Mouse (Mus musculus) limb, embryonic 13.5 days (tissue): Measurements from ENCODE around the gene Mef2b. TPM values are rescaled to one million over a fixed set of nuclear protein-coding genes. Genes with fewer than 3 reads are reported as not detected.

Experiments used
- ATAC-seq: fragments of 200-750 bp; cut with Nextera tagmentation; 2 replicates; pipeline ENCODE4 v1.8.0; 2017; ENCODE audit warnings: low read depth, moderate number of reproducible peaks, moderate TSS enrichment; ENCODE audit not compliant: low FRiP score
- H3K27ac ChIP-seq: fragments of 300-500 bp; sonication (generic); 2 replicates; pipeline ENCODE4 v1.5.1; 2015; ENCODE audit warnings: inconsistent platforms, mild to moderate bottlenecking, moderate library complexity
- H3K27me3 ChIP-seq: fragments of 300-500 bp; sonication (generic); 2 replicates; pipeline ENCODE4 v1.6.1; 2015; ENCODE audit warnings: mild to moderate bottlenecking, inconsistent platforms
- H3K36me3 ChIP-seq: fragments of 300-500 bp; sonication (generic); 2 replicates; pipeline ENCODE4 v1.6.1; 2015; ENCODE audit warnings: inconsistent platforms, mild to moderate bottlenecking, moderate library complexity
- H3K4me1 ChIP-seq: fragments of 300-500 bp; sonication (generic); 2 replicates; pipeline ENCODE4 v1.6.1; 2015; ENCODE audit warnings: inconsistent platforms
- H3K4me2 ChIP-seq: fragments of 300-500 bp; sonication (generic); replicated peaks from 2 replicates; pipeline ENCODE4 v1.6.1; 2015; ENCODE audit warnings: inconsistent platforms, mild to moderate bottlenecking, moderate library complexity
- H3K4me3 ChIP-seq: fragments of 300-500 bp; sonication (generic); 2 replicates; pipeline ENCODE4 v1.5.1; 2015; ENCODE audit warnings: moderate library complexity, mild to moderate bottlenecking, inconsistent platforms
- H3K9ac ChIP-seq: fragments of 300-500 bp; sonication (generic); 2 replicates; pipeline ENCODE4 v1.6.1; 2015; ENCODE audit warnings: mild to moderate bottlenecking, inconsistent platforms
- H3K9me3 ChIP-seq: fragments of 300-500 bp; sonication (generic); 2 replicates; pipeline ENCODE4 v1.6.1; 2016; ENCODE audit warnings: inconsistent platforms
- WGBS: fragments of 180-500 bp; shearing (Covaris S2); methylation state at CpG from one replicate; pipeline ENCODE4 v1.1.7; 2015; 5-methylcytosine and 5-hydroxymethylcytosine counted together
- polyA plus RNA-seq: library from polyadenylated mRNA; unstranded; fragments of >200 nt; fragmentation: Nextera tagmentation; extraction: Ambion mirVana; gene quantifications from 2 replicates; pipeline ENCODE4 v1.2.1, GENCODE M21; 2015

The Mef2b gene
- polyA plus RNA-seq, 1 experiment from 2014 or later = 0.38 TPM

DNA sequence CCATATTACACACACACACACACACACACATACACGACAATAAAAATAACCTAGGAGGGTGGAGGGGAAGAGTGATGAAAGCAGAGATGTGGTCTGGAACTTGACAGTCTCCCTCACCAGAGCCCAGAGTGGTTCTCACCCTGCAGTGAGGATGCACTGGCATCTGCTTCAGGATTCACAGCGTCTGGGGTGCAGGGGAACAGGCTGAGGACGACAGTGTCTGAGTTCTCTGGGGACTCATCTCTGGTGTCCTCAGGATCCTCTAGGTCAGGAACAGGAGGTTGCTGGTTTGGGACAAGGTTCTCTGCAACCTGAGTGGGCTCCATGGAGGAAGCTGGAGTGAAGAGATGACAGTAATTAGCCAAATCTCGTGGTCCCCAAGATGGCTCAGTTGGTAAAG lies 1.6 kb upstream of the Mef2b start:
- no peak overlapping the region for H3K27ac ChIP-seq
- no peak for ATAC-seq
- WGBS = 75% methylated on average over 4 of the region's 4 CpGs
- H3K36me3 ChIP-seq = peaks cover 51% of the 10 kb centered on the region
- H3K9me3 ChIP-seq = no peaks in the 10 kb centered on the region
- peak overlapping the region; percentile 89 for H3K4me3 ChIP-seq
- H3K4me2 ChIP-seq = peak overlapping the region; percentile 74
- no peaks in the 10 kb centered on the region for H3K27me3 ChIP-seq
- H3K4me1 ChIP-seq = peaks cover 21% of the 10 kb centered on the region
- H3K9ac ChIP-seq = peak overlapping the region; percentile 72

DNA sequence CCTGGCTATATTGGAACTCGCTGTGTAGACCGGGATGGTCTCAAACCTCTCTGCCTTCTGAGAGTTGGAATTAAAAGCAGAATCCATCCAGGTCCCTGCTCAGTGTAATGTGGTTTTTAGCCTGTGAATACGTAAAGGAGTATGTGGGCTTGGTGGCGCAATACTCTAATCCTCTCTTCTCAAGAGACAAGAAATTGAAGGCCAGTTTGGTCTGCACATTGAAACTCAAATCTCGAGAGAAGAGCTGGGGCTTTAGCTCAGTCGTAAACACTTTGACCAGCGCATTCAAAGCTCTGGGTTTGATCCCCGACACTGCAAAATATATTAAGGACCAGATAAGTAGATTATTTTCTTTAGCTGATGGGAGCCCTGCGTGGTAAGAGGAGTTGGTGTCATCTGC lies 470 bp downstream of the Mef2b start:
- Histone ChIP-seq H3K4me2 (peak overlapping the region; percentile 88), H3K4me3 (peak overlapping the region; percentile 89), H3K9me3 (no peaks in the 10 kb centered on the region), H3K36me3 (peaks cover 50% of the 10 kb centered on the region), H3K9ac (peak overlapping the region; percentile 86), H3K27me3 (no peaks in the 10 kb centered on the region), H3K4me1 (peaks cover 21% of the 10 kb centered on the region), H3K27ac (peak overlapping the region; percentile 83)
- WGBS = 7% methylated on average over 9 of the region's 9 CpGs
- ATAC-seq = no peak

DNA sequence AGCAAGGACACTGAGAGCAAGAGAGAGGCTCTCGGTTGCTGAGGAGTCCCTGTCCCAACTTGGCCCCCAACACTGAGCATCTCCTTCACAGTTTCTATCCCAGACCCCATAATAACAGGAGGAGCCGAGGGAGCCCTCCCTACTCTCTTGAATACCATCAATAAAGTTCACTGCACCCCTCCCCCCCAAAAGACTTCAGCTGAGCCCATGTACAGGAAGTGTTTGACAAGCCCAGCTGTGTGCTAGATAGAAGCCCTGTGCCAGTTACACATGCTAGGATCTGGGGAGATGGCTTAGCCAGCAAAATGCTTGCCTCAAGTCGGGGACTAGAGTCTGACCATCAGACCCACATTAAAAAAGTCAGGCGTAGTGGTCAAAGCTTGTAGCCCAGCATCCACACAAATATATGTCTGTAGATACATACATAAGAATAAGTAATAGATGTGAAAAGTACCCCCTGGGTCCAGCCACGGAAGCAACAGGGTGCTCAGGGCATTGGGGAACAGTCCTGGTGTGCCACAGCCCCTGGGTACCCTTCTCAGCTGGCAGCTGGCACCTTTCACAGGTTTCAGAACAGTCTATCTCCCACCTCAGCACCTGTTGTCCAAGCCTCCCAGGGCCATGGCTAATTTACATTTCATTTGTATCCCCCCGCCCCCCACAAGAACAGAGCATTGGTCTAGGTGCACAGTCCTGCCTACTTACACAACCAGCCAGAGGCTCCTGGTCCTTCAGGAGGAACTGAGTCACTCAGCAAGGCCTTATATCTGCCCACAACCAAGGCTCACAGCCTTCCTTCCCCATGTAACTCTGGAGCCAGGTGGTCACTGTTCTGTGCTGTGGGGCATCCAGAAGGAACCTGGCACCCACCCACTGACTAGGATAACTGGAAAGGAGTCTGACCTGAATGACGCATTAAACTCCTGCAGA lies 8.4 kb downstream of the Mef2b start:
- WGBS = 86% methylated on average over 7 of the region's 7 CpGs
- no peaks in the 10 kb centered on the region for H3K9me3 ChIP-seq
- no peak overlapping the region for H3K27ac ChIP-seq
- no peak for ATAC-seq
- H3K27me3 ChIP-seq = peaks cover 9% of the 10 kb centered on the region; the same call in 1 of the 2 replicates
- peaks cover 43% of the 10 kb centered on the region for H3K36me3 ChIP-seq
- H3K9ac ChIP-seq = no peak overlapping the region
- peaks cover 10% of the 10 kb centered on the region for H3K4me1 ChIP-seq
- H3K4me2 ChIP-seq = no peak overlapping the region
- no peak overlapping the region for H3K4me3 ChIP-seq

DNA sequence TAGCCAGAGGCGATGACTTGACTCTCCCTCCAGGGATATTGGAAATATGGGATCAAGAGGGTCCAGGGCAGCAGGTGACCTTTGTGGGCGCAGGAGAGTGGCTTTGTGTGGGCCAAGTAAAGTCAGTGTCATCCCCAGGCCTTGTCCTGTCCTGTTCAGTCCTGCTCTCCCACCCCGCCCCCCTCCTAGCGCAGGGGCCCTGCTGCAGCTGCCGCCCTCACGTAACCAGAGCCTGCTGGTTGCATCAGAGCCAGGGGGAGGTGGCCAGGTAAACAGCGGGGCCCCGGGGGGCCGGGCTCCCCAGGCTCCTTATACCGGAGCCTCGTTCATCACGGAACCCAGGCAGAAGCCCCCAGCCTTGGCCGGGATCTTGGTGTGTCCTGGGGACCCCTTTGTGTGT lies 10.6 kb downstream of the Mef2b start:
- Histone ChIP-seq H3K27me3 (peaks cover 12% of the 10 kb centered on the region), H3K9ac (0 out of 2 replicates have a peak overlapping the region, but pooled peaks have one; percentile 10), H3K27ac (no peak overlapping the region), H3K4me2 (peak overlapping the region; percentile 35), H3K36me3 (peaks cover 21% of the 10 kb centered on the region), H3K9me3 (no peaks in the 10 kb centered on the region), H3K4me3 (peak overlapping the region; percentile 5; the same call in 1 of the 2 replicates), H3K4me1 (peaks cover 10% of the 10 kb centered on the region)
- ATAC-seq = peak; percentile 33; the same call in 1 of the 2 replicates
- 16% methylated on average over 13 of the region's 13 CpGs for WGBS

GRCm38 (mm10) chr8:70152537-70153257 lies 13.2 kb downstream of the Mef2b start:
- H3K36me3 ChIP-seq = no peaks in the 10 kb centered on the region
- H3K4me3 ChIP-seq = peak overlapping the region; percentile 10
- peaks cover 16% of the 10 kb centered on the region for H3K27me3 ChIP-seq
- H3K9ac ChIP-seq = 0 out of 2 replicates have a peak overlapping the region, but pooled peaks have one; percentile 19
- no peaks in the 10 kb centered on the region for H3K9me3 ChIP-seq
- 10% methylated on average over 18 of the region's 22 CpGs for WGBS
- H3K4me2 ChIP-seq = peak overlapping the region; percentile 47
- peaks cover 10% of the 10 kb centered on the region for H3K4me1 ChIP-seq
- no peak overlapping the region for H3K27ac ChIP-seq
- peak; percentile 95 for ATAC-seq

- Histone ChIP-seq H3K9ac (0 out of 2 replicates have a peak overlapping the region, but pooled peaks have one; percentile 6), H3K4me2 (no peak overlapping the region), H3K36me3 (no peaks in the 10 kb centered on the region), H3K4me3 (no peak overlapping the region), H3K27ac (no peak overlapping the region), H3K9me3 (no peaks in the 10 kb centered on the region; the same call in 1 of the 2 replicates), H3K4me1 (peaks cover 9% of the 10 kb centered on the region; the same call in 1 of the 2 replicates), H3K27me3 (peaks cover 7% of the 10 kb centered on the region; the same call in 1 of the 2 replicates)
- WGBS = 83% methylated on average over 1 of the region's 1 CpGs
- no peak for ATAC-seq
Observed at GRCm38 (mm10) chr8:70157240-70157800, 17.8 kb downstream of the Mef2b start.

- 12% methylated on average over 37 of the region's 40 CpGs for WGBS
- Histone ChIP-seq H3K4me2 (peak overlapping the region; percentile 77), H3K27me3 (peaks cover 7% of the 10 kb centered on the region; the same call in 1 of the 2 replicates), H3K9me3 (no peaks in the 10 kb centered on the region; the same call in 1 of the 2 replicates), H3K27ac (no peak overlapping the region; the same call in 1 of the 2 replicates), H3K36me3 (no peaks in the 10 kb centered on the region), H3K9ac (peak overlapping the region; percentile 62), H3K4me3 (peak overlapping the region; percentile 53), H3K4me1 (peaks cover 8% of the 10 kb centered on the region; the same call in 1 of the 2 replicates)
- peak; percentile 93 for ATAC-seq
Observed at GRCm38 (mm10) chr8:70158069-70158853, 18.8 kb downstream of the Mef2b start.

DNA sequence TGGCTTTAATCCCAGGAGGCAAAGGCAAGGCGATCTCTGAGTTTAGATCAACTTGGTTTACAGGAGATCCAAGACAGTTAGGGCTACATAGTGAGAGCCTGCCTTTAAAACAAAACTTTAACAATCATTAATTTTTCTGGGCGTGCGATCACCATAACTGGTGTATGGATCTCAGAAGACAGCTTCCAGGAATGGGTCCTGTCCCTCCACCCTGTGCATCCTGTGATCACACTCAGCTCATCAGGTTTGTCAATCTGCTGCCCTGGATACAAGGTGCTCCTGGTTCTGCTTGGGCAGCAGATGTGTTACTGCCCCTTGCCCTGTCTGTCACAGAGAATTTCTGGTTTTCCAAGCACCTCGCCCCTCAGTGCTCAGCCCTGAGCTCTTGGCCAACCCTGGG lies 19.7 kb downstream of the Mef2b start:
- H3K4me3 ChIP-seq = 0 out of 2 replicates have a peak overlapping the region, but pooled peaks have one; percentile 53
- no peaks in the 10 kb centered on the region for H3K36me3 ChIP-seq
- WGBS = 86% methylated on average over 4 of the region's 4 CpGs
- no peak overlapping the region for H3K27ac ChIP-seq
- no peaks in the 10 kb centered on the region; the same call in 1 of the 2 replicates for H3K9me3 ChIP-seq
- peaks cover 8% of the 10 kb centered on the region; the same call in 1 of the 2 replicates for H3K4me1 ChIP-seq
- ATAC-seq = no peak
- H3K4me2 ChIP-seq = no peak overlapping the region
- peaks cover 12% of the 10 kb centered on the region for H3K27me3 ChIP-seq
- H3K9ac ChIP-seq = no peak overlapping the region

GRCm38 (mm10) chr8:70160015-70160414 lies 20.5 kb downstream of the Mef2b start:
- Histone ChIP-seq H3K36me3 (no peaks in the 10 kb centered on the region), H3K4me2 (no peak overlapping the region), H3K4me1 (peaks cover 8% of the 10 kb centered on the region; the same call in 1 of the 2 replicates), H3K27me3 (peaks cover 18% of the 10 kb centered on the region), H3K9me3 (no peaks in the 10 kb centered on the region; the same call in 1 of the 2 replicates), H3K4me3 (no peak overlapping the region), H3K9ac (no peak overlapping the region), H3K27ac (no peak overlapping the region)
- ATAC-seq = no peak
- WGBS = 66% methylated on average over 13 of the region's 13 CpGs

DNA sequence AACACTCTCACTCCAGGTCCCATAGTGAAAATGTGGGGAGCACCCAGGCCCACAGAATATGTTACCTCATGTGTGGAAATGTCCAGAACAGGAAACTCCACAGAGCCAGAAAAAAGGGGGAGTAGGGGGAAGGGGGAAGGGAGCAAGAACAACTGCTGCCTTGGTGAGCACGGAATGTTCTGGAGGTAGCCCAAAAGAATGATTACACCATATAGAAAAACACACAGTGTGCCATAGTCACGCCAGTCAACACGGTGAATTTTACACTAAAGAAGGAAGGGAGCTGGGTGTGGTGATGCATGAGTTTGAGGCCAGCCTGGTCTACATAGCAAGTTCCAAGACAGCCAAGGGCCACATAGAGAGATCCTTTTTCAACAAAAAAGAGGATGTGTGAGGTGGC lies 23.8 kb downstream of the Mef2b start:
- H3K9ac ChIP-seq = no peak overlapping the region
- peaks cover 35% of the 10 kb centered on the region for H3K27me3 ChIP-seq
- H3K9me3 ChIP-seq = no peaks in the 10 kb centered on the region; the same call in 1 of the 2 replicates
- no peak for ATAC-seq
- peaks cover 5% of the 10 kb centered on the region; the same call in 1 of the 2 replicates for H3K4me1 ChIP-seq
- 84% methylated on average over 3 of the region's 3 CpGs for WGBS
- H3K4me2 ChIP-seq = no peak overlapping the region
- H3K4me3 ChIP-seq = no peak overlapping the region
- no peak overlapping the region for H3K27ac ChIP-seq
- H3K36me3 ChIP-seq = no peaks in the 10 kb centered on the region
